Mouse (Mus musculus) CD4-positive, CD25-positive, alpha-beta regulatory T cell, adult 4 months (primary cell): ENCODE data around the gene Wfdc16. TPM values are rescaled to one million over a fixed set of nuclear protein-coding genes. Genes with fewer than 3 reads are reported as not detected.
"Not testable (repeated sequence)": the region's sequence is repeated elsewhere in the genome, so short reads cannot be mapped to it uniquely, and the experiment has no call there.

Source experiments
- ATAC-seq: one replicate; pipeline ENCODE4 v1.8.0; 2017
- polyA plus RNA-seq, 2 experiments: library from polyadenylated mRNA; unstranded; fragments of 100-300 nt; shearing (Covaris generic); gene quantifications; one replicate each; pipeline ENCODE4 v1.2.1; 2017

Gene Wfdc16
- polyA plus RNA-seq = not detected

GRCm38 (mm10) chr2:164638696-164639095 lies at the start of gene Wfdc16:
TSS of gene Wfdc16 (minus strand) at chr2:164638796.
- ATAC-seq = no peak

DNA sequence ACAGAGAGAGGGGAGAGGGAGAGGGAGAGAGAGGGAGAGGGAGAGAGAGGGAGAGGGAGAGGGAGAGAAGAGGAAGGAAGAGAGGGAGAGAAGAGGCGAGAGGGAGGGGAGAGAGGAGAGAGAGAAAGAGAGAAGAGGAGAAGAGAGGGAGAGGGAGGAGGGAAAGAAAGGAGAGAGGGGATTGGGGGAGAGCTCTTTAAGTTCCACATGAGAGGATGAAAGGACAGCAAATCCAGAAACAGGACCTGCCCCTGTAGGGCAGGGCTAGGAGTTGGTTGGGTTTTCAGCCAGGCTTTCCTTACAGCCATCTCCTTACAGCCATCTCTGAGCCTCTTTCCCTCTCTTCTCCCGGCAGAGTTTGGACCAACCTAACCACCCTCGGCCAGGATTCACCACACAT lies 46.2 kb upstream of the Wfdc16 start, which contains the start of gene Wfdc13:
Wfdc13 (plus strand) TSS at position 301 of the 400 bp plus-strand sequence.
- ATAC-seq = no peak

GRCm38 (mm10) chr2:164679906-164680305 lies 41.3 kb upstream of the Wfdc16 start:
- ATAC-seq = no peak

GRCm38 (mm10) chr2:164678848-164679625 lies 40.4 kb upstream of the Wfdc16 start:
- peak; percentile 45 for ATAC-seq

- ATAC-seq = no peak
Observed at GRCm38 (mm10) chr2:164676916-164677685, 38.5 kb upstream of the Wfdc16 start.

GRCm38 (mm10) chr2:164676103-164676502 lies 37.5 kb upstream of the Wfdc16 start:
- no peak for ATAC-seq

- ATAC-seq = no peak
Observed at GRCm38 (mm10) chr2:164673987-164674386, 35.4 kb upstream of the Wfdc16 start, which contains the start of gene Wfdc11. TSS of gene Wfdc11 (minus strand) at chr2:164674087.

GRCm38 (mm10) chr2:164670938-164671337 lies 32.3 kb upstream of the Wfdc16 start:
- ATAC-seq = no peak

DNA sequence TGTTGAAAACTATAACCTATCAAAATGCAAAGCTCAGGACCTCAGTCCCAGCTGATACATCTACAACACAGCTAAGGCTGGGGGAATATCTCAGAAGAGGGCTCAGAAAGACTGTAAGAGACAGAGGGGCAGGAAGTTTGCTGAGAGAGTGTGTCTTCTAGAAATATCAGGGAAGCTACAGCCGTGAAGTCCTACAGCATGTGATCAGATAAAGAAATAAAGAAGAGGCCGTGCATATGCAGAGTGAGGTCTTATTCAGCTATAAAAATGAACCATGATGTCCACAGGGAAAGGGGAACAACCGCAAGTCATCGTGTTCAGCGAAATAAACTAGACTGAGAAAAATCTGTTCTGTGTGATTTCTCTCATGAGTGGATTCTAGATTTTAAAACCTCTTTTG lies 31.7 kb upstream of the Wfdc16 start:
- no peak for ATAC-seq

DNA sequence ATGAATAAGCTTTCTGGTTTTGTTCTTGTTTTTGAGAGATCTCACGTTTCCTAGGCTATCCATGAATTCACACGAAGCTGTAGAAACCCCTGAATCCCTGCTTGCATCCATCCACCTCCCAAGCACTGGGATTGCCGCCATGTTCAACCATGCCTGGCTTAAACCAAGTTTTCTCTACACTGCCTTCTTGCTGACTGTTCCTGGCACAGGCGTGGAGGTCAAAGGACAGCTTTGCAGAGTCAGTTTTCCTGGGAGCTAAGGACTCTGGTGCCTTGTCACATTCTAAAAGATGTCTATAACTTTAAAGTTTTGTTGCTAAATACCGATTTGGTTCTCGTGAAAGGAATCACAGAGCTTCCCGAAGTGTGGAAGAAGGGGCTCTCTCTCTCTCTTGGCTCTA lies 26.3 kb upstream of the Wfdc16 start:
- no peak for ATAC-seq

GRCm38 (mm10) chr2:164656483-164656882 lies 17.9 kb upstream of the Wfdc16 start, which contains the start of gene Wfdc9:
TSS of gene Wfdc9 (minus strand) at chr2:164656583.
- no peak for ATAC-seq

DNA sequence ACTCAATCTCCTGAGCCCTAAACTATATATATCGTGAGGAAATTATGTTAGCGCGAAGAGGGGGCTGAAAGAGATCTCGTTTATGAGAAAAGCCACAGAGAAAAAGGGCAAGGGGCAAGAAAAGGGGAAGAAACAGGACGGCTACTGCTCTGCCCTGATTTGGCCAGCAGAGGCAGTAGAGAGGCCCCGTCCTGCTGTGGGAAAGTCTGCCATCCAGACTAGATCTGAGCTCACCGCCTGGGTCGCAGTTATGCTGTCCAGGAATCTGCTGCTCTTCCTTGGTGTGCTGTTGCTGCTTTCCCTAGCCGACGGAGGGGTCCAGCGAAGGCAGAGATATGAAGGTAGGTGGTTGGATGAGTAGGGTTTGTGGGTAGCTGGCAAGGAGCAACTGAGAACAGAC lies 17.3 kb upstream of the Wfdc16 start, which contains the start of gene Wfdc10:
Wfdc10 (plus strand) TSS at position 189 of the 400 bp plus-strand sequence.
- no peak for ATAC-seq

DNA sequence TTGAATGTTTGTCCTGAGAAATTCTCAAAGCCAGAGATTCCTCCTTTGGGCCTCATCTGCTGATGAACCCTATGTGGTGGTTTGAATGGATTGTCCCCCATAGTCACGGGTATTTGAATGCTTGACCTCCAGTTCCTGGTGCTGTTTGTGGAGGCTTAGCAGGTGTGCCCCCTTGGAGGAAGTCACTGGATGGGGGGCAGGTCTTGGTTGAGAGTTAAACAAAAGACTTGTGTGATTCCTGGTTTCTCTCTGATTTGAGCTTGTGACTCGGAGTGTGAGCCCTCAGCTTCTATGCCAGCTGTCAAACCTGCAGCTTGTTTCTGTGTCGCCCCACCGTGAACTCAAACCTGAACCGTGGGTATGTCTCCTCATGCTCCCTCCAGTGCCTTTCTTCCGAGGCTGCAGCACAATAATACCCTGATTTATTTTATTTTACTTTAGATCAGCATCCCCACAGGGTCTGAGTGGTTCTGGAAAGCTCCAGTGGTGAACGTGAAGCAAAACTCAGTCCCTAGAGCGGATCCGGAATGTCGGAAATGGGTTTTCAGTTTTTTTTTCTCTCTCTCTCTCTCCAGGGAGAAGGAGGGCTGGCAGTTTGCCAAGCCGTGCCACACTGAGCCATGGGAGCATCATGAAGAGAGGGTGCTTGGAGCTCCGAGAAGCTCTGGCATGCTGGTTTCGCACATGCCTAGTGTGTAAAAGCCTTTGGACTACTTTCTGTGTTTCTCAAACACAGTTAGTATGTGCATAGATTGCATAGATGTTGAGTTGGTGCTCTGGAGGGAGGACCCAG lies 3.5 kb upstream of the Wfdc16 start:
- ATAC-seq = no peak

DNA sequence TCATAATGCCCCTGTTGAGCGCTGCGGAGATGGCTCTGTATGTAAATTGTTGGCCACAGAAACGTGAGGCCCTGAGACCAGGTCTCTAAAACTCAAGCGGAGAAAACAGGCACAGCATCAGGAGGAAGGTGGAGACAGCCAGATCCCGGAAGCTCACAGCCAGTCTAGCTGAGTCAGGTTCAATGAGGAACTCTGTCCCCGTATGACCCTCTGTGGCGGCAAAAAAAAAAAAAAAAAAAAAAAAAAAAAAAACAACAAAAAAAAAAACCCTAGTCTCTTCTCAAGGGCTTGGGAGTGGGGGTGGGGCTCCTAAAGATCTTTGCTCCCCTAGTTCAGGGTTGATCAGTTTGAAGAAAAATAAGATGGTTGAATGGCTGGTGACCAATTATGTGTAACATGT lies 2.5 kb upstream of the Wfdc16 start:
- ATAC-seq = no peak

DNA sequence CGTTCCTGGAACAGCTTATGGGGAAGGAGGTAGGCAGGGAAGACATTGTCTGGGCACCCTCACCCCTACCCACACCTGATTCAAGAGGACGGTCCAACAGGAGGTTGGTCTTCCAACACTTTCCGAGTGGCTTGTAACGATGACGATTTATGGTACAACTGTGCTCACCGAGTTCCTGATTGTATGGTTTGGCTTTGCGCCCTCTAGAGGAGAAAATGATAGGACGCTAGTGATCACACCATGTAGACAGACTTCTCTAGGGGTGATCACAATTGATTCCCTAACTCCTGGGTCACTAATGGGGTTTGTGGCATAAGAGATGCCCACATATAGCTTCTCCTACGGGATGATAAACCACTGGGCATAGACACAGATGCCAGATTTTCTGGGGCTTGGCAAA lies 3.3 kb downstream of the Wfdc16 start:
- no peak for ATAC-seq

GRCm38 (mm10) chr2:164621775-164622174 lies 16.8 kb downstream of the Wfdc16 start:
- ATAC-seq = no peak

DNA sequence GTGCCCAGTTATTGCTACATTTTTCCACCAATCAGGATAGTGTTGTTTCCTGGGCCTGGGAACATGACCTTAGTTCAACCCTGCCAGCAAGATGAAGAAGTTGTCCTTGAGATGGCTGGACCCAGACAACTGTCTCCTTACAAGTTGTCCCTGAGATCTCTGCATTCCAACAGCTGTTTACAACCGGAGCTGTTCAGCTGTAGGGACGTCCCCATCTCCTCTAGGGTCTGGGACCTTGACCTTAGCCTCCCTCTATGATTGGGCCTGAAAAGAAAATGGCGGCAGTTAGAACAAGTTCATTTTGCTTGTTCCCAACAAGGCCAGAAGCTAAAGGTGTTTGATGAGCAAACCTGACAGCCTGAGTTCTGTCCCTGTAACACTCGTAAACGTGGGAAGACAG lies 19.5 kb downstream of the Wfdc16 start:
- no peak for ATAC-seq

GRCm38 (mm10) chr2:164615386-164615785 lies 23.2 kb downstream of the Wfdc16 start:
- no peak for ATAC-seq

DNA sequence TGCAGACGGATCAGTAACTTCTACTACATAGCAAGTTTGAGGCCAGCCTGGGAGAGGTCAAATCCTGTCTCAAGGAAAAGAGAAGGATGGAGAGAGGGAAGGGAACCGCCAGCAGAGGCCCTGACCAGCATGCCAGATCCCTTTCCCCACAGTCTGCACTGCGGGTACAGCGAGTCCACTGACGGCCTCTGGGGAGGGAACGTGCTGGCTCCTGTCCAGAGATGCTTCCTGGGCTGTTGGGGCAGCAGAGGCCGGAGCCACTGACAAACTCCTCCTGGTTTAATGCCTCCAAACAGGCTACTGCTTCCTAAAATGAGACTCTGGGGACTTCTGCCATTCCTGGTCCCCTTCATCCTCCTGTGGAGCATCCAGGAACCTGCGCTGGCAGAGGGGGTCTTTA lies 25.1 kb downstream of the Wfdc16 start, which contains the start of the genes Wfdc6b and Wfdc8:
Wfdc6b (plus strand) TSS at position 52 of the 400 bp plus-strand sequence.
Wfdc8 (minus strand) TSS at position 156 of the 400 bp plus-strand sequence.
- not testable (repeated sequence) for ATAC-seq

DNA sequence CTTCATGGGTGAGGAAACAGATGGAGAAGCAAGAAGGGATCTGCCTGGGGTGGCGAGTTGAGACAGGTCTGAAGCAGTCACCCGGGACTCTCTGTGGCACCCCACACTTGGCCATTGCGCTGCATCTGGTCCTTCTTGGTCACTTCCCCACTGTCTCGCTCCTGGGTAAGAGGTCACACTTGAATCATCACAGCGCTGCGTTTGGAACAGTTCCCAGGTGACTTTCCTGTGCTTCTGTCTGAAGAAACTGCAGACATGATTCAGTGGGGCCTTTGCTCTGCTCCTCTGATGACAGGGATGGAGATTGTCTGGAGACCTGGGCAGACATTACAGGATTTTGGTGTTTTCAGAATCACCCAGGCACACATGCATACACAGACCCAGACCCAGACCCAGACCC lies 29.8 kb downstream of the Wfdc16 start:
- no peak for ATAC-seq

DNA sequence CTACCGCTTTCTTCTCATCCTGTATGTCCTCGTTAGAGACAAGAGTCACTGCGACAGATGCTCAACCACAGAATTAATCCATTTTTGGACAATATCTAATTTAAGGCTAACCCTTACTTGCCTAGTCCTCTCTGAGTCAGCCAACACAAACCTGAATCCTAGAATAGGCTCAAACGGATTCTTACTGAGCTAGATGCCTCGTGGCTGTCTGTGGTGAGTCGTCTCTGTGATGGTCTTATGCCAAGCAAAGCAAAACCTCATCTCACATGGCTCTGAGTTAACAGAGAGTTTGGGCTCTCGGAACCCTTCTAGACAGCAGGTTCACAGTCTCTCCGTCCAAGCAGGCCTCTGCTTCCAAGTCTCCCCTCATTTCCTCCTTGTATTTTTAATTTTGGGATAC lies 34.2 kb downstream of the Wfdc16 start:
- ATAC-seq = no peak

DNA sequence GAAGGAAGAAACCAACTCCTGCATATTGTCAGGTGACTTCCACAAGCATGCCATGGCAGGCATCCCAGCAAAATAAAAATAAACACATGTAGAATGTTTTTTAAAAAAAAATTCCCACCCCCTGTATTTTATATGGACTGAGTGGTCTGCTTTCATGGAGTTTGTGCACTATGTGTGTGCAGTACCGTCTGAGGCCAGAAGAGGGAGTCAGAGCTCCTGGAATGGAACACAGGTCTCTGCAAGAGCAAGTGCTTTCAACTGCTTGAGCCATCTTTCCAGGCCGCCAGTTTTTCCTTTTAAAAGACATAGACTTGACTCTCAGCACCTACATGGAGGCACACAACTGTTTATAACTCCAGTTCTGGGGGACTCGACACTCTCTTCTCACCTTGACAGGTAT lies 35.1 kb downstream of the Wfdc16 start:
- ATAC-seq = no peak

DNA sequence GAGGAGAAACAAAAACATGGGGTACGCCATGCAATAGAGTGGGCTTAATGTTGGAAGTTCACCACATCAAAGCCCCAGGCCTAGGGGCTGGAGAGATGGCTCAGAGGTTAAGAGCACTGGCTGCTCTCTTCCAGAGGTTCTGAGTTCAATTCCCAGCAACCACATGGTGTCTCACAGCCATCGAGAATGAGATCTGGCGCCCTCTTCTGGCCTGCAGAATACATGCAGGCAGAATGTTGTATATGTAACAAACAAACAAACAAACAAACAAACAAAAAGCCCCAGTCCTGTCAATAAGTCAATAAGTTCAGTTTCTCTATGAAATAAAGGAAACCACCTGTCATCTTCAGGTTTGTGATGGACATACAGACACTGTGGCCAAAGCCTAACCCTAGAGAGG lies 38.4 kb downstream of the Wfdc16 start:
- no peak for ATAC-seq
